Mouse (Mus musculus) liver, embryonic 14.5 days (tissue): ENCODE data around the gene Ppp1r7. TPM values are rescaled to one million over a fixed set of nuclear protein-coding genes. Genes with fewer than 3 reads are reported as not detected.

Experiments
- ATAC-seq: fragments of 200-750 bp; cut with Nextera tagmentation; 2 replicates; pipeline ENCODE4 v1.8.0; 2017; ENCODE audit warnings: moderate number of reproducible peaks, mild to moderate bottlenecking, moderate library complexity; ENCODE audit not compliant: insufficient read depth
- DNase-seq, 3 experiments: peaks; one replicate each; pipeline ENCODE4 v3.0.0-alpha.2; 2012 to 2013; ENCODE audit warnings: low read depth in 3 of 3, low spot score in 3 of 3
- H3K27ac ChIP-seq: fragments of 300-500 bp; sonication (generic); 2 replicates; pipeline ENCODE4 v1.5.1; 2014; ENCODE audit warnings: moderate library complexity, mild to moderate bottlenecking, control low read depth, inconsistent platforms
- H3K27me3 ChIP-seq: fragments of 300-500 bp; sonication (generic); 2 replicates; pipeline ENCODE4 v1.6.1; 2014; ENCODE audit warnings: mild to moderate bottlenecking, low read length, moderate library complexity; ENCODE audit not compliant: control insufficient read depth, insufficient read depth
- H3K36me3 ChIP-seq: fragments of 300-500 bp; sonication (generic); replicated peaks from 2 replicates; pipeline ENCODE4 v1.6.1; 2014; ENCODE audit warnings: low read depth; ENCODE audit not compliant: control insufficient read depth, insufficient read depth
- H3K4me1 ChIP-seq, 2 experiments: fragments of 200-500 bp in 1 of 2; fragments of 300-500 bp in 1 of 2; sonication (generic) in 1 of 2; replicated peaks; 2 replicates each; pipeline ENCODE4 v1.6.1; 2012 to 2014; ENCODE audit warnings: antibody characterized with exemption in 1 of 2, inconsistent platforms in 1 of 2, low read length in 1 of 2; ENCODE audit not compliant: control insufficient read depth in 2 of 2, insufficient read depth in 2 of 2
- H3K4me2 ChIP-seq: fragments of 300-500 bp; sonication (generic); 2 replicates; pipeline ENCODE4 v1.6.1; 2014; ENCODE audit warnings: low read depth, mild to moderate bottlenecking, control low read depth, moderate library complexity
- H3K4me3 ChIP-seq, 2 experiments: fragments of 200-500 bp in 1 of 2; fragments of 300-500 bp in 1 of 2; sonication (generic) in 1 of 2; 2 replicates each; pipeline ENCODE4 v1.5.1; 2012 to 2014; ENCODE audit warnings: low read depth in 2 of 2, low read length in 2 of 2, mild to moderate bottlenecking in 2 of 2, control low read depth in 1 of 2, inconsistent platforms in 1 of 2, moderate library complexity in 1 of 2; ENCODE audit not compliant: insufficient read depth in 1 of 2
- H3K9ac ChIP-seq: fragments of 300-500 bp; sonication (generic); replicated peaks from 2 replicates; pipeline ENCODE4 v1.6.1; 2014; ENCODE audit warnings: mild to moderate bottlenecking, control low read depth, moderate library complexity
- H3K9me3 ChIP-seq: fragments of 300-500 bp; sonication (generic); 2 replicates; pipeline ENCODE4 v1.6.1; 2016; ENCODE audit warnings: low read length, mixed read lengths; ENCODE audit not compliant: control insufficient read depth
- CTCF ChIP-seq: IDR thresholded peaks from 2 replicates; pipeline ENCODE4 v1.5.1; 2016; ENCODE audit warnings: antibody characterized with exemption, low read depth, control low read depth
- EP300 ChIP-seq: IDR thresholded peaks from 2 replicates; pipeline ENCODE4 v1.6.1; 2016; ENCODE audit warnings: antibody characterized with exemption, low read depth
- WGBS: fragments of 180-500 bp; shearing (Covaris S2); extraction: QIAGEN DNeasy Blood & Tissue Kit; methylation state at CpG from one replicate; pipeline ENCODE4 v1.1.7; 2014; ENCODE audit not compliant: insufficient replicate concordance; 5-methylcytosine and 5-hydroxymethylcytosine counted together
- polyA plus RNA-seq, 2 experiments: library from polyadenylated mRNA; depleted of rRNA in 1 of 2; stranded (reverse) in 1 of 2; unstranded in 1 of 2; fragments of >200 nt; fragmentation: Nextera tagmentation in 1 of 2; extraction: Ambion mirVana in 1 of 2; gene quantifications; 2 replicates each; pipeline versions ENCODE4 v1.2.1 to v1.2.3; 2012 to 2014

The Ppp1r7 gene
- polyA plus RNA-seq, 2 experiments, result 6.9 to 33.8 TPM

- Histone ChIP-seq H3K9ac (no peak overlapping the region), H3K27me3 (no peaks in the 10 kb centered on the region), H3K27ac (no peak overlapping the region), H3K4me2 (no peak overlapping the region), H3K9me3 (no peaks in the 10 kb centered on the region), H3K4me3 (no peak overlapping the region), H3K36me3 (peaks cover 37% of the 10 kb centered on the region), H3K4me1 (peaks cover 3 to 9% of the 10 kb centered on the region in 2 experiments; a peak in 3 of 4 replicates)
- no peak for DNase-seq
- TF ChIP-seq EP300, result no peak
- no peak for TF ChIP-seq CTCF
- no peak for ATAC-seq
- WGBS, result 86% methylated on average over 5 of the region's 5 CpGs
These were observed 4.5 kb downstream of the Ppp1r7 start for GRCm38 (mm10) chr1:93347176-93347575.

GRCm38 (mm10) chr1:93349701-93350100 is 7.0 kb downstream of the Ppp1r7 start:
- Histone ChIP-seq H3K4me3 (no peak overlapping the region), H3K4me2 (no peak overlapping the region), H3K36me3 (peaks cover 55% of the 10 kb centered on the region), H3K27me3 (no peaks in the 10 kb centered on the region), H3K9ac (no peak overlapping the region), H3K4me1 (peaks cover 3% of the 10 kb centered on the region in 2 experiments; a peak in 2 of 4 replicates), H3K9me3 (no peaks in the 10 kb centered on the region), H3K27ac (no peak overlapping the region)
- 69% methylated on average over 4 of the region's 4 CpGs for WGBS
- no peak for ATAC-seq
- TF ChIP-seq EP300 (no peak), CTCF (no peak)
- DNase-seq, result no peak

GRCm38 (mm10) chr1:93352724-93353123 is 10.1 kb downstream of the Ppp1r7 start:
- Histone ChIP-seq H3K4me2 (no peak overlapping the region), H3K27ac (no peak overlapping the region), H3K4me1 (no peaks in the 10 kb centered on the region), H3K9ac (no peak overlapping the region), H3K27me3 (no peaks in the 10 kb centered on the region), H3K9me3 (no peaks in the 10 kb centered on the region), H3K4me3 (no peak overlapping the region), H3K36me3 (peaks cover 71% of the 10 kb centered on the region)
- ATAC-seq (no peak), DNase-seq (no peak)
- TF ChIP-seq CTCF, result no peak
- no peak for TF ChIP-seq EP300
- 81% methylated on average over 2 of the region's 2 CpGs for WGBS

GRCm38 (mm10) chr1:93362661-93363060 is 20.0 kb downstream of the Ppp1r7 start:
- 79% methylated on average over 4 of the region's 4 CpGs for WGBS
- no peaks in the 10 kb centered on the region for H3K27me3 ChIP-seq
- peaks cover 46% of the 10 kb centered on the region for H3K36me3 ChIP-seq
- no peak overlapping the region for H3K27ac ChIP-seq
- no peak overlapping the region for H3K4me2 ChIP-seq
- DNase-seq, result no peak
- H3K9ac ChIP-seq, result no peak overlapping the region
- no peak for ATAC-seq
- no peaks in the 10 kb centered on the region for H3K4me1 ChIP-seq
- H3K4me3 ChIP-seq, result no peak overlapping the region
- no peaks in the 10 kb centered on the region for H3K9me3 ChIP-seq
- TF ChIP-seq CTCF (no peak), EP300 (no peak)

DNA sequence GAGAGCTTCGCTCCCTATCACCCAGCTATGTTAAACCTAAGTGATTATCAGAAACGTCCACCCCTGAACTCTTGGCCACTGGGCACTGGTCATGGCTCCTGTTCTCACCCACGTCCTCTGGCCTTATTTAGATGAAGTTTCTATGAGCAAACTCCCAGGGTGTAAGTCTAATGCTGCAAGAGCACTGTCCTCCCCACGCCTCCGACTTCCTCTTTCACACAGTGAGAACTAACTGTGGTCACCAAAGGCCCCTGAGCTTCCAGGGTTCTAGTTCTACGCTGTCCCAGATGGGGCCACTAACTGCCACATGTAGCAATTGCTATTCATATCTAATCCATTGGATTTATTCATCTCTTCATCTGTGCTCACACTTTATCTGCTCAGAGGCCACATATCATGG is 23.0 kb downstream of the Ppp1r7 start:
- WGBS, result 61% methylated on average over 6 of the region's 6 CpGs
- no peak overlapping the region for H3K27ac ChIP-seq
- H3K4me2 ChIP-seq, result no peak overlapping the region
- no peak overlapping the region for H3K9ac ChIP-seq
- no peak for DNase-seq
- no peaks in the 10 kb centered on the region for H3K9me3 ChIP-seq
- no peak for ATAC-seq
- no peaks in the 10 kb centered on the region for H3K27me3 ChIP-seq
- peaks cover 32% of the 10 kb centered on the region for H3K36me3 ChIP-seq
- no peaks in the 10 kb centered on the region for H3K4me1 ChIP-seq
- H3K4me3 ChIP-seq, result no peak overlapping the region
- TF ChIP-seq CTCF (no peak), EP300 (no peak)
